Mouse (Mus musculus) adipocyte (in vitro differentiated cells): ENCODE measurements around the gene Cdkn2c.
A peak's percentile ranks its signal among the peaks of the same experiment; 100 is the strongest.
"Not testable (repeated sequence)": the region's sequence is repeated elsewhere in the genome, so short reads cannot be mapped to it uniquely, and the experiment has no call there.

Experiments
- DNase-seq: peaks from one replicate; pipeline ENCODE4 v3.0.0-alpha.2; 2016; ENCODE audit warnings: low spot score

Gene Cdkn2c

GRCm38 (mm10) chr4:109666461-109667269 is at the start of gene Cdkn2c:
Cdkn2c (minus strand) TSS chr4:109667189.
- DNase-seq: peak; percentile 87

DNA sequence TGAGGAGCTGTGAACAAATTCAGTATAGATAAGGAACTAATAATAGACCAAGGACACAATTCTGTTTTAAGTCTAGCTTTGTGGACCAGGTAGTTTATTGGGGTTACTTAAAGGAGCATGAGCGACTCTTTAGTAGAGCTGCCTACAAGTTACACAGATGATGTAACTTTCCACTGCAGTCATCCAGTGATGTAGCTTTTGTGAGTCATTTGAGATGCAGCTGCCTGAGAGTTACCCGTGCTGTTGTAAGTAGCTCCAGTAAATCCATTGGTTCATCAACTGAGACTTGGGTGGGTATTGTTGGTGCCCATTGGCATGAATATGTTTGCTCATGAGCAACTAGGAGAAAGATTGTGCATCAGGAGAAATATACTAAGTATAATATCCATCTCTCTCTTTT is 38.4 kb upstream of the Cdkn2c start:
- DNase-seq: no peak

- peak; percentile 75 for DNase-seq
These were observed 36.6 kb upstream of the Cdkn2c start for GRCm38 (mm10) chr4:109703568-109703967.

GRCm38 (mm10) chr4:109700727-109701126 is 33.7 kb upstream of the Cdkn2c start:
- not testable (repeated sequence) for DNase-seq

DNA sequence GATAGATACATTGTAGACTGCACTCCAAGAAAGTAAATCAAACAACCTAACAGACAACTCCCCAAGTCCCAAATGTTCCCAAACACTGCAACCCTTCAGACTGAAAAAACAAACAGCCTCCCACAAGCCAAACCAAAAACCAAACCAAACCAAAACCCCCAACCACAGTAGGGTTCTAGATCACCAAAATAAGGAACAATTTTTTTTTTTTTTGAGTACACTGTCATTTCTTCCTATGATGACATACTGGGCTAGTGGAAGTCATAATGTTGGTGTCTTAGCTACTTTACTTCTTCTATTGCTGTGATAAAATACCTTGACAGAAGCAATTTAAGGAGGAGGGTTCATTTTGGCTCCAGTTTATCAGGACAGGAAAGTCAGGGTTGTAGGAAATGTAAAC is 25.7 kb upstream of the Cdkn2c start:
- no peak for DNase-seq

GRCm38 (mm10) chr4:109683561-109683960 is 16.6 kb upstream of the Cdkn2c start:
- DNase-seq: no peak

DNA sequence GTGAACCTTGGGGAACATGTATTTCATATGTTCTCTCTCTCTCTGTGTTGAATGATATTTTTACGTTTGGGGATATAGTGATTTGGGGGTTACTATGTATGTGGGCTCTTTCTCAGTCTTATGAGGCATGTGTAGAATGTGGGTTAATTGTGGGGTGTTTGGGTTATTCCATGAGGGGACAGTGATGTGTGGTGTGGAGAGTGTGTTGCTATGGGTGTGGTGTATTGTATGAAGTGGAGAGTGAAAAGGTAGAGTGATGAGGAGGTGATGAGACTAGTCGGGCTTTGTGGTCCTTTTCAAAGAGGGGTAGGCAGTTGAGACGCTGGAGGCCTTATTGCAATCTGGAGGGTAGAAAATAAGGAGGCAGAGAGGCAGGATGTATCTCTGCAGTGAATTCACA is 10.2 kb upstream of the Cdkn2c start:
- no peak for DNase-seq

DNA sequence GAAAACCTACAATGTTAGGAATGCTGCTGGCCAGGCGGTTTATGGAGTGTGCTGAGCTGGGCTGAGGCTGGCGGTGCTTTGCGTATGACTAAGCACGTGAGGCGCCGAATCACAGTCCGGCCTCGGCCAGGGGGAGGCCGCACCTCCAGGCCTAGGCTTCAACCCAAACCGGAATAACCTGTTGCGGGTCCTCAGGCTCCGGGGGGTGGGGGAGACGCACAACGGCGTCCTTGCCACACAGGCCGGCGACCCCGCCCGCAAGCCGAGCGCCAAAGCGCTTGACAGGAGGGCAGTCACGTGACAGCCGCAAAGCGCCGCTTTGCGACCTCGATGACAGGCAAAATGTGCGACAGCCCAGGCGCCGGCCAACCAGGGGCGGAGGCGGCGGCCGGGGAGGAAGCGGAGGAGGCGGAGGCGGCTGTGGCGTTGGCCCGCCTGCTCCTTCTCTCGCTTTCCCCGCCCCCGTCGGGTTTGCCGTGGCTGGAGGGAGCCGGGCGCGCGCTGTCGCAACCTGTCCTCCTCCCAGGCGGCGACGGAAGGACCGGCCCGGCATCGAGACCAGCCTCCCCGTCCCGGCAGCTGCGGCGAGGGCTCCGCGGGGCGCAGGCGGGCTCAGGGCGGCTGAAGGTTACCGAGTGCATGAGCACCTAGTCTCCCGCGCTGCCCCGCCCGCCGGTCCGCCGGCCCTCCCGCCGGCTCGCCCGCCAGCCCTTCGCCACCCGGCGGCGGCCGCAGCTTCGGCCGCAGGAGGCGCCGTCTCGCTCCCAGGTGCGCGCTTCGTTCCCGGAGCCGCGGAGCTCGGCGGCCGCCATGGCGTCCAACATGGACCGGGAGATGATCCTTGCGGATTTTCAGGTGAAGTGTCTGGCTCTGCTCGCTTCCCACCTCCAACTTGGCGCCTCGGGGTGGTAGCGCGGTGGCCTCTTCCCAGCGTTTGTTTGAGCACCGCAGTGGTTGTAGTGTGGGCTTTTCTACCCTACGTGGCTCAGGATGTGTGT is 9.5 kb upstream of the Cdkn2c start, which contains the start of gene Faf1:
TSS of gene Faf1 (plus strand) at position 371 of the 998 bp plus-strand sequence.
- peak; percentile 95 for DNase-seq

DNA sequence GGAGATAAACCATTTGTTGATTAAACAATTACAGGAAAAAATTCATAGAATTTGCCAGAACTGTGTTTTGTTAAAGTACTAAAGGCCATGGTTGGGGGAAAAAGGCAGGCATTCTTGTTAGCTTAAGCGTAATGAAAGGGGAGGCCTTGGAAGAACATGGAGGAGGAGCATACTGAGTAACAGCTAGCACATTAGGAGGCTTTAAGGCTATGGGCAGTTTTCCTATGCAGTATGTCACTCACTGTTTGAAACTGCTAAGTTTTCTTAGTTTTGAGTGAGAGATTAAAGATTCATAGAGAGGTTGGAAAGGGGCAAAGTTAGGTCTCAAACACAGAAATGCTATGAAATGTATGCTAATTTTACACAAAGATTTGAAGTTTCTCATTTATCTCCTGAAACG is 7.1 kb upstream of the Cdkn2c start:
- no peak for DNase-seq

- DNase-seq: no peak
These were observed 5.0 kb upstream of the Cdkn2c start for GRCm38 (mm10) chr4:109671941-109672340.

DNA sequence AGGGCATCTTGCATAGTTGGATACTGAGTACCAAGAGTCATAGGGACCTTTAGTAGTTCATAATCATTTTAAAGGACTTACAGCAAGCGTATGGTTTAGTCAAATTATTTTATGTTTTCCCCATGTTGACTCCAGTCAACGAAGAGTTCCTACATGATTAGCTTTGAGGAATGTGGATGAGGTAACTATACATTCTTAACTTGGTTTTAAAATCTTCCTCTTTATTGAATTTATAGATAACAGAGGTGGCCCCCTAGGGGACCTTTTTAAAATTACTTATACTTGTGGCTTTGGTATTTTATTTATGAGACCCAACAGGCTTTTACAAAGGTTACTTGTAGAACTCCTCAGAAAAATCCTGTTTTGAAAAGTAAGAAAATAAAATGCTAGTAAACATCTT is 3.2 kb upstream of the Cdkn2c start:
- DNase-seq: no peak

DNA sequence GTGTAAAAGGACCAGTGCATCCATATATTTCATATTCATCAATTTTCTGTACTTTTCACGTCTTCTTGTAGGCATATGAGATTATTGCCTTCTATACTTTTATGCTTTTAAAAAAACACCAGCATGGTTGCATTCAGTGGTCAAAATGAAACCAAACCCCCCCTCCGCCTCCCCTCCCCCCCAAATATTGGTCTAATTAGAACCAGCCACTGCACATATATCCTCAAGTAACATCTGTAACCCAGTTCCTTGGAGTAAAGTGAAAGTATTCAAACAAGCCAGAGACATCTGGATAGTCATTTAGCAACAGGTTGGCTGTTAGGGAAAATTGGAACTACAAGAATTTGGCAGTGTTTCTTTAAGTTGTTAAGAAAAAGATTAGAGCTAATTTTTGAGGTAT is 529 bp upstream of the Cdkn2c start:
- DNase-seq: peak; percentile 54

- no peak for DNase-seq
These were observed 968 bp downstream of the Cdkn2c start for GRCm38 (mm10) chr4:109665982-109666460.

DNA sequence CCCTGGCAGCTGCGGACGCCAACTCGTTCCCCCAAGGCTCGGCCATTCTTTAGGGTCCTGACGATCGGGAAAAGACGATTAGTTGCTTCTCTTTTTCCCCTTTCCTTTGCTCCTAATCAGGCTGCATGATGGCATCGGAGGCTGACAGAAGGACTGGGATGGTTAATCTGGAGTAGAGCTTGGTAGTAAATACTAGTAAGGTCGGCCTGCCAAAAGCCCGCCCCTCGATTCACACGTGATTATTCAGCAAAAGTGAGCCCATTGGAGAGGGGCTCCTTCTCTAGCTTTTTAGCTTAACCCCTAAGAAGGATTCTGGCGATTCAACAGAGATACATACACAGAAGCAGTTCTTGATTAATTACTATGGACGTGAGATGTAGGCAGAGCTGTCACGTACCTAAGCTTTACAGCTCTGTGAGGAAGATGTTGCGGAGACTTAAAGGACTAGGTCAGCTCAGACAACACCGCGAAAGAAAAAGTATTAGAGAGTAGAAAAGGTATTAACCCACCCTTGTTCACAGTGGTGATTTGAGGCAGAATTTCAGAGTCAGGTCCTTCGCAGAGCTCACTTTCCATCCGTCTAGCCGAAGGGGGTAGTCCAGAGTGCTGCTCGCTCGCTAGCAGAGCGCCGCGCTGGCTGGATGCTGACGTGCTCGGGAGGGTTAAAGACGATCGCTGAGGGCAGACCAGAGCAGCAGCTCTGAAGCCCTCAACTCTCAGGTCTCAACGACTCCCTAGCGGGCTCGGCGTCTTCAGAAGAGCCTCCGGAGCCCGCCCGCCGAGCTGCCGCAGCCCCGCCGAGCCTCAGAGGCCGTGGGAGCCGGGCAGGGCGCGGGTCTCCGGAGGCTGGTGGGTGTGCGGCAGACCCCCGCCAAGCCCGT is 1.6 kb downstream of the Cdkn2c start:
- peak; percentile 90 for DNase-seq

DNA sequence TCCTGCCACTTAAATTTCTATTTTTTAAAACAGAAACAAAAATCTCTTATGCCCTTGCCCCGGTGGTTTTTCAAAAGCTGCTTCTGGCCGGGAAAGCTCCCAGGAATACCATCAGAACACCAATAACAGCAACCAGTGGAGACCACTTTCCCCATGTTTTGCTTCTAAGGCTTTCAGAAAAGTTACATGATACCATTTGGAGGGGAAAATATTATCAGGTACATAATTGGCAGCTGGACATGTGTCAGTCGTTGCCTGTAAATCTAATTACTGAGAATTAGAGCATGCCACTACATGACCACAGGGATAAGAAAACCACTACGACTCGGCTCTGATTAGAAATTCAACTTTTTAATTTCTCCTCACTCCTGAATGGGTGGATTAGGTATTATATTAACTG is 2.9 kb downstream of the Cdkn2c start:
- DNase-seq: no peak

- no peak for DNase-seq
These were observed 4.7 kb downstream of the Cdkn2c start for GRCm38 (mm10) chr4:109662271-109662670.

- no peak for DNase-seq
These were observed 5.8 kb downstream of the Cdkn2c start for GRCm38 (mm10) chr4:109661183-109661582.

- no peak for DNase-seq
These were observed 6.4 kb downstream of the Cdkn2c start for GRCm38 (mm10) chr4:109660568-109660967.

DNA sequence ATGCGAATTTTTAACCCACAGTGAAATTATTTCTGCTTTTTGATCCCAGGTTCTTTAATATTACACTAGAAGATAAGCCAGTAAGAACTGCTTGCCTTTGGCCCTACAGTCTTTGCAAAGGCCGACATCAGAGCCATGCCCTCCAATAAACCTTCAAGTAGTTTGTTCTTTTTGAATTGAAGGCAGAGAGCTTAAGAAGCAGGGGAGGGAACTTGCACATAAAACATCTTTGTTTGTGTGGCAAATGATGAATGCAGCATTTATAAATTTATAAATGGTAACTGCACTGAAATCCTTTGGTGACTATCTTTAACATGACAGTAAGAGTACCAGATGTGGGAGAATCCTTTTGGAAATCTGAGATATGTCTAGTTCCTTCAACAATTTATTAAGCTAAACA is 7.4 kb downstream of the Cdkn2c start:
- DNase-seq: no peak

- DNase-seq: no peak
These were observed 8.2 kb downstream of the Cdkn2c start for GRCm38 (mm10) chr4:109658826-109659225.

DNA sequence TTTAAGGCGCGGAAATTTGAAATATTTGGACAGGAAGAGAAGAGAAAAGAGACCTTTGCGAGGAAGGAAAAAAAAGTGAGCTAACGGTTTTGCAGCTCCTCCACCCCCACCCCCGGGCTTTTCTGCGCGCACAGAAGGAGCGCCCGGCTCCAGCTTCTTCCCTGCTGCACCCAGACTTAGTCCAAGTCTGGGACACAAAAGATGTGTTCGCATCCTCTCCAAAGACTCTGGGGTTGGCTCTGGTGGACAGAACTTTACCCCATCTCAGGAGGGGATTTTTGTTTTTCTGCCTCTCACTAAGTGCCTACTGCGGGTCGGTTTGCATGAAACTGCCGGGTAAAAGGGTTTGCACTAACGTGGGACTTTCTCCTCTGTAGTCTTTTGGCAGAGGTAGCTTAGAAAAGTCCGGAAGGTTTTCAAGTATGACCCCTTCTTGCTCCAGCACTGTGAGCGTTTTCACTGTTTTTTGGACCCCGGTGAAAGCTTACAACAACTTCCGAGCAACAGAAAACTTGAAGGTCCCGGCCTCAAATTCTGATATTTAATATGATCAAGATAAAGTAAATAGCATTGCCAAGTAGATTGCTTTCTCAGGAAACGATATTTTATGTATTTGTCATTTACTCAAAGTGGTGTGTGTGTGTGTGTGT is 9.0 kb downstream of the Cdkn2c start:
- peak; percentile 62 for DNase-seq
